Mouse (Mus musculus) megakaryocyte-erythroid progenitor cell, adult 5-6 weeks (primary cell): ENCODE results near the gene Bloc1s1. TPM values are rescaled to one million over a fixed set of nuclear protein-coding genes. Genes with fewer than 3 reads are reported as not detected.
A peak's percentile ranks its signal among the peaks of the same experiment; 100 is the strongest.

ENCODE experiments used
- ATAC-seq: replicated peaks from 2 replicates; pipeline ENCODE4 v1.8.0; 2016; ENCODE audit warnings: mild to moderate bottlenecking, inconsistent platforms; ENCODE audit not compliant: severe bottlenecking, poor library complexity, low FRiP score, low TSS enrichment
- total RNA-seq, 2 experiments: library from RNA; stranded (forward) in 1 of 2; stranded (reverse) in 1 of 2; fragments of 200-1000, 215-1000 nt in 1 of 2; fragments of >200 nt in 1 of 2; fragmentation: Nextera tagmentation in 1 of 2; gene quantifications; 2 replicates each; pipeline ENCODE4 v1.2.3; 2014 to 2017

Gene Bloc1s1
- total RNA-seq (2014; fragmentation: Nextera tagmentation) (45.7 and 94.6 TPM in 2 replicates), total RNA-seq (2017) (73.8 and 82.2 TPM in 2 replicates)

DNA sequence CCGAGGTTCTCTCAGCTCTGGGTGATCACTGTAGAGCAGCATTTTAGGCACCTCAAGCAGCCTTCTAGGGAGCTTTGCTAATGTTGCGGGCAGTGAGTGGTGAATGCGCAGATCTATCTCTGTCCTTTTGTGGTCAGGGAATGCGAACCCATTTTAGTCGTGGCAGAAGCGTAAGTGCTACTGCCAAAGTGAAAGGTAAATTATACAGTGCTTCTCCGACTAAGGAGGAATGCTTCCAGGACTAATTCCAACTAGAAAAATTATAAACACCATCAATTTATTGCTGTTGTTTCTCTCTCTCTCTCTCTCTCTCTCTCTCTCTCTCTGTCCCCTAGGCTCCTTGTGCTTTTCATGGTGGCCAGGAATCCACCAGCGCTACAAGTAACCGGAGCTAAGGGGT lies at the start of gene Bloc1s1:
Gene Bloc1s1 (minus strand): TSS at position 101 of the 400 bp plus-strand sequence.
- peak; percentile 18; the same call in 1 of the 2 replicates for ATAC-seq

GRCm38 (mm10) chr10:128972841-128973240 lies 49.0 kb upstream of the Bloc1s1 start:
- no peak for ATAC-seq

GRCm38 (mm10) chr10:128970740-128971250 lies 47.0 kb upstream of the Bloc1s1 start:
- no peak for ATAC-seq

- ATAC-seq = no peak
Observed at GRCm38 (mm10) chr10:128968341-128968749, 44.5 kb upstream of the Bloc1s1 start.

DNA sequence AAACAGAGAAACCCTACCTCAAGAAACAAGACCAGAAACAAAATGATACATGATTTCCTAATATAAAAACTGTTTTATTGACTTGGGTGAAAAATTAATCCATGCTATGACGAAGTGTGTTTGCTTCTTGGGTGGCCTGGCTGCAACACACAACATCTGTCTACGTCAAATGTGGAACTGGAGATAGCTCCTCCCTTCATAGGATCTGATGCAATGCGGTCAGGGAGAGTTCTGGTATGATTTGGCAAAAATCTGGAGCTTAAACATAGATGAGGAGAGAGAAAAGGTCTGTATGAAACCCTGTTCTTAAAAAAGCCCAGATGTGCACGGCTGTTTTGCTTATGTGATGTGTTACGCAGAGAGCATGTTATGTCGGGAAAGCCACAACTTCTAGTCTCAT lies 42.0 kb upstream of the Bloc1s1 start:
- ATAC-seq = no peak

GRCm38 (mm10) chr10:128964961-128965360 lies 41.1 kb upstream of the Bloc1s1 start:
- no peak for ATAC-seq

DNA sequence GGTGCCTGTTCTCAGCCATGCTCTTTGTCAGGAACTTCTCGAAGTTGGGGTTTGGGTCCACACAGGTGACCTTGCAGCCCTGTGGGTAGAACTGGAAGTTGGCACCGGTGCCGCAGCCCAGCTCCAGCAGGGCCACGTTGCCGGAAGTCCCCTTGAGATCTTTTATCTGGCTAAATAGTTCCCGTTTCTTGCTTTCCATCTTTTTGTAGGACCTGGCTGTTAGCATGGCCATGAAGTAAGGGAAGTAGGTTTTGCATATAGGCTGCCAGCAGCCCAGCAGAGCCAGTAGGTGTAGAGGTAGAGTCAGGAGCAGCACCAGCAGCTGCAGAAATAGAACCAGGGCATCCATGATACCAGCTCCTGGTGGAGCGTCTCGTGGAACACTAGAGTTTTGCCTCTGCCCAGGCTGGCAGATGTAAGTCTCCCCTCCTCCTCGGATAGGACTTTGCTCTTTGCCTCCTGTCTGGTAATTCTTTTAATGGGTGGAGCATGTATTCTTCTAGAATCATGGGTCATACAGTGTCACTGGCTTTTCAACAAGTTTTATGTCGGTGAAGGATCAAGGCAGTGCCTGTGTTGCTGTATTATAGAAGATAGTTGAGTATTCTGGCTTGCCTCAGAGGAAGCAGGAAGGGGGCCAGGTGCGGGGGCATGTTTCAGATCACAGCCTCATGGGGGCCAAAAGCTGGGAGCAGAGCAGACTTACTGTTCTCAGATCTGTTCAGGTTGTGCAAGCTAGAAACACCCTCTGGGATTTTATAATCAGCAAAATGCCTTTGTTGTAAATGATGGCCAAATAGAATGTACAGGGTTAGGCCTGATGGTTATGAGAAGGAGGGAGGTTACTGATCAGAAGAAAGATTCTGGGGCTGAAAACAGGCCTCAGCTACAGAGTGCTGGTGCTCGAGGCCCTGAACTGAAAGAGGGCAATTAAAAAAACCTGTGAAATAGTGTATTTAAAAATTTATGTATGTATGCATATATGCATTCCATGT lies 37.1 kb upstream of the Bloc1s1 start, which contains the start of gene Mettl7b:
Gene Mettl7b (minus strand): TSS at position 399 of the 995 bp plus-strand sequence.
- ATAC-seq = no peak

GRCm38 (mm10) chr10:128960142-128960541 lies 36.3 kb upstream of the Bloc1s1 start:
- no peak for ATAC-seq

GRCm38 (mm10) chr10:128958340-128958739 lies 34.5 kb upstream of the Bloc1s1 start:
- no peak for ATAC-seq

DNA sequence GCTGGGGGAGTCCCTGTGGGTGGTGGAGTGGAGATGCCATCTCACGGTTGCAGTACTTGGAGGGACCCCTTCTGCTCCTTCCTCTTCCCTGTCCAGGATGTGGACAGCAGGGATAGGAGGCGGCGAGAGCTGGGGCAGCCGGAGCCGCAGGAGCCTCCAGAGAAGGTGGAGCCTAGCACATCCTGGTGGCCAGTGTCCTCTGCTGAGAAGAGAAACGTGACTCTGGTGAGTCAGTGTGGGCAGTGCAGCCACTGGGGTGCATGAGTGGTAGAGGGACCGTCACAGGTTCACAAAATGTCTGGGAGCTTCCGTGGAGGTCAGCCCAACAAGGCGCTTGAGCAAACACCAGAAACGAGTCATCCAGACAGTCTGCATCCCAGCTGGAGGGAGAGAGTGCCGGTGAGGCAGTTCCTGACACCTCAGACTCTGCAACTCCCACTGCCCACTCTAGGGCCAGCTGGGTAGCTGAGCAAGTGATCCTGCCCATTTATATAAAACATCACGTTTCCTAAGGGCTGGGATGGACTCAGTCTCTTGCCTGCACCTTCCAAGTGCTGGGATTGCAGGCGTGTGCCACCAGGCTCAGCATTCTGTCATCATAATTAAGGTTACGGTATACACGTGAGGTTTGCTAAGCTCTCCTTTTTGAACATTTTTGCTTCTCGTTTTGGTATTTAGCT lies 26.5 kb upstream of the Bloc1s1 start:
- ATAC-seq = no peak

- ATAC-seq = no peak
Observed at GRCm38 (mm10) chr10:128947496-128947895, 23.7 kb upstream of the Bloc1s1 start.

DNA sequence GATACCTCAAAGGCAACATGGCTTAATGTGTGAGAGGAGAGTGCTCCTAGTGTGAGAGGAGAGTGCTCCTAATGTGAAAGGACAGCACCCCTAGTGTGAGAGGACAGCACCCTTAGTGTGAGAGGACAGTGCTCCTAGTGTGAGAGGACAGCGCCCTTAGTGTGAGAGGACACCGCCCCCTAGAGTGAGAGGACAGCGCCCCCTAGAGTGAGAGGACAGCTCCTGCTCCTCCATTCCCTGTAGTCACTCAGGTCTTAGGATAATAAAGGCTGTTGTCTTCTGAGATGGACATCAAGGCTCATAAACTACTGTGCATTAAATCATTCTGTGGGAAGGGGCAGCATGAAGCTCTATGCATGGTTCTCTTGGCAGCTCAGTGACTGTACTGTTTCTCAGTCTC lies 21.8 kb upstream of the Bloc1s1 start:
- ATAC-seq = peak; percentile 70

DNA sequence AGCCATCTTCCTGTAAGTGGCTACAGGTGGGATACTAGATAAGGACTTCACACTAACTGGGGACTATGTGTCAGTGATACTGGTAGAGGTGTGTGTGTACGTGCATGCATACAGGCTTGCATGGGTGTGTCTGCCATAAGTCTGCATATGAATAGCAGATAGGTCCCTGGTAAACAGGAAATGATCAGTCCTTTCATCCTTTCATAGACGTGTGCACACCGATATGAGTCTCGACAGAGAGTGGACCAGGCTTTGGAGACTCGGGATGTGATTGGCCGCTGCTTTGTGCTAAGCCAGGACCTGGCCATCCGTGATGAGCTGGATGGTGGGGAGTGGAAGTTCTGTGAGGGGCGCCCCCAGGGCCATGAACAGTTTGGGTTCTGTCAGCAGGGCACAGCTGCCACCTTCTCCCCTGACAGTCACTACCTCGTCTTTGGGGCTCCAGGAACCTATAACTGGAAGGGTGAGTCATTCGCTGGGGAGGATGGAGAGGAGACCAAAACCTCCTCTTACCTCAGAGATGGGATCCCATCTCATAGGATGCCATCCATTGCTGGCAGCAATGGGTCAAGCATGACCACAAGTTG lies 16.7 kb upstream of the Bloc1s1 start:
- ATAC-seq = no peak

DNA sequence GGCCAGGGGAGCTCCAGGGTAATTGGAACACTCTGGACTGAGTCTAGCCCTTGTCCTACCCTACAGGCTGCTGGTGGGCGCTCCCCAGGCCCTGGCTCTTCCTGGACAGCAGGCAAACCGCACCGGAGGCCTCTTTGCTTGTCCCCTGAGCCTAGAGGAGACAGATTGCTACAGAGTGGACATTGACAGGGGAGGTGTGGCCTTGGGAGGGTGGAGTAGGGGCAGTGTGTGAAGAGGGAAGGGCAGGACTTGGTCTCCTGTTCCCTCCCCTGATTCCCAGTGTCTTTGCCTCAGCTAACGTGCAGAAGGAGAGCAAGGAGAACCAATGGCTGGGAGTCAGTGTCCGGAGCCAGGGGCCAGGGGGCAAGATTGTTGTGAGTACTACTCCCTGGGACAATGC lies 15.1 kb upstream of the Bloc1s1 start:
- no peak for ATAC-seq

GRCm38 (mm10) chr10:128938457-128938856 lies 14.6 kb upstream of the Bloc1s1 start:
- ATAC-seq = no peak

GRCm38 (mm10) chr10:128937756-128938390 lies 14.0 kb upstream of the Bloc1s1 start:
- ATAC-seq = no peak

DNA sequence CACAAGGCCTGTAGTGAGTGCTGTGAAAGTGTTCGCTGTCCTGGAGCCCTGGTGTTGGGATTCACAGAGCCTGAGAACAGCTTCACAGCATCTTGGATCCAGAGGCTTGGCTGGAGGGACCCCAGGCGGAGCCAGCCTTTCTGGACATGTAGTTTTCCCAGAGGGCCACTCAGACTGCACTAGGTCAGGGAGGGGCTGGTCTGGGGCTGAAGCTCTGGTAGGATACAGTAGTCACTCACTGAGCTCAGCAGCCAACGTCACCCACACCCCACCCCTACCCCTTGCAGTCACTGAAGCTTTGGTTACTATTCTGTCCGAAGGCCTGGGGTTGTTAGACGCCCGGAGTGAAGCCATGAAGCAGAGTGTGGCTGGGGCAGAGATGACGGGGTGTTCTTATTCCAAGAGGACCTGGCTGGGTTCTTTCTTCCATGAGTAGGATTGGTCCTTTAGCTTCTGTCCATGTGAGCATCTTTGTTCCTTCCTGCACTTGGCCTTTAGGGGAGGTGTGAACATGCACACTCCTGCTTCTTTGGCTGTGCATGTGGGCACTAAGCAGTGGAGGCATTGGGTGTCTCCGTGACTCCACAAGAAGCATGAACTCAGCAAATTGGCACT lies 12.1 kb upstream of the Bloc1s1 start:
- ATAC-seq = no peak

DNA sequence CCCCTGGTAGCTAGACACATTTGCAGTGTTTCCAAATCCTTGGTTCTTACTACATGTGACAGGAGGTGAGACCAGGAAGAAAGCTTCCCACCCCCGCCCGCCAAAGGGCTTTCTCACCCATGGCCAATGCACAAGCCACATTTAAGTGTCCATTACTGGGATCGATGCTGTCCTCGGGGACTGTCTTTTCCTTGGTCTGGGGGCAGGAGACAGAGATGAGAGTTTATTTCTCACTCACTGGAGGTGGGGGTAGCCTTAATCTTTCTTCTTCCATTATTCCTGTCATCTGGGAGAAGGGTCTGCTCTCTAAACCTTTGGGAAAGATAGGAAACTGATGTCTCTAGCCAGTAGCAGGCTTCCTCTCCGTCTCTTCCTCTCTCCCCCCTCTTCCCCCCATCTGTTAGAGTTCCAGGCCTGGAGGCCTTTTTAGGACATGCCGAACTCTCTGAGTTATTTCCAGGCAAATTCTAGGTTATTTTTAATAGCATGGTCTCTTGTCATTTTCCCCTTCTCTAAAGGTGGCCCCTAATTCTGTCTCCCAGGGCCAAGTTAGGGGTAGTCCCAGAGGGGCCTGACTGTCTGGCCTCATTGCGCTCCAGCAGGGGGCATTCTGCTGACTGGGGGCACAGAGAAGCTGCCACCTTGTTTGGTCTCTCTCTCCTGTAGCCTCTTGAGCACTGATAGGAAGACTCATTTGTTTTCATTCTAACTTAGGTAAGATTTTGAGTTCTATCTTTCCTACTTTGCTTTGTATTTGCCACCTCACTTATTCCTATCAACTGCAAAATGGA lies 11.4 kb upstream of the Bloc1s1 start:
- ATAC-seq = no peak
